Mouse (Mus musculus): ENCODE measurements around the gene Asgr2. TPM values are rescaled to one million over a fixed set of nuclear protein-coding genes. Genes with fewer than 3 reads are reported as not detected.
A peak's percentile ranks its signal among the peaks of the same experiment; 100 is the strongest.
"Not testable (repeated sequence)": the region's sequence is repeated elsewhere in the genome, so short reads cannot be mapped to it uniquely, and the experiment has no call there.

Asgr2 gene
- not detected for total RNA-seq (2021)

GRCm38 (mm10) chr11:70091986-70092783 is at the start of gene Asgr2:
Asgr2 (plus strand) TSS chr11:70092644.
- no peak for DNase-seq (ENCODE audit: extremely low spot score in 1 of 2, low spot score in 1 of 2)

DNA sequence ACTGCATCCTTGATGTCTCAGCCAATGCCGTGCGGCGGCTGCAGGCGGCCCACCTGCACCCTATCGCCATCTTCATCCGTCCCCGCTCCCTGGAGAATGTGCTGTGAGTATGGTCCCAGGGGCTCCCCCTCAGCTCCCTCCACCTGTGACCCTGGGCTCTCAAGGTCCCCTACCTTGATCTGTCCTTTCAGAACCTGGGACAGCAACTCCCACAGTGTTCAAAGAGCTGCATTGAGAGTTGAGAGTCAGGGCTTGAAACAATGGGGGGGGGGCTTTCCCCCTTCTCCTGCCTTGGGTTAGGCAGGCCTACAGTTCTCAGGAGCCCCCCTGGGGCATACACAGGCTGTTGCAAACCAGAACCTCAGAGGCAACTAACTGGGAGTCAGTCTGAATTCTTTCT is 48.8 kb upstream of the Asgr2 start:
- no peak for DNase-seq (ENCODE audit: extremely low spot score in 1 of 2, low spot score in 1 of 2)

GRCm38 (mm10) chr11:70045435-70045834 is 47.0 kb upstream of the Asgr2 start:
- DNase-seq (ENCODE audit: extremely low spot score in 1 of 2, low spot score in 1 of 2), result no peak

GRCm38 (mm10) chr11:70049366-70049765 is 43.1 kb upstream of the Asgr2 start:
- DNase-seq (ENCODE audit: extremely low spot score in 1 of 2, low spot score in 1 of 2), result no peak

DNA sequence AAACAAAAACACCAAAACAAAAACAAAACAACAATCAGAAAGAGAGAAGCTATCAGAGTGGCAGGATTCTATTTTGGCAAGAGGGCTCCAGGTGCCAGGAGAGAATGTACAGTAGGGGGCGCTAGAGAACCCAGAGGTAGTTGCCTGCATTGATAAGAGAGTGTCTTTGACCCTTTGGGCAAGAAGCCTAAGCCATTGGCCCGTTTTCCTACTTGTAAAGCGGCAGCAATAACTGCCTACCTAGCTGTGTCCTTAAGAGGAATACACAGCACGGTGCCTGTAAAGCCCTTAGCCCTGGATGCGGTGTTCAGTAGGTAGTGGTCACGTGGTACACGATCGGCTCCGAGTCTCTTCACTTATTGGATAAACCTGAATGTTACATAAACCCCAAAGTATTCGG is 42.6 kb upstream of the Asgr2 start:
- DNase-seq (ENCODE audit: extremely low spot score in 1 of 2, low spot score in 1 of 2), result no peak

DNA sequence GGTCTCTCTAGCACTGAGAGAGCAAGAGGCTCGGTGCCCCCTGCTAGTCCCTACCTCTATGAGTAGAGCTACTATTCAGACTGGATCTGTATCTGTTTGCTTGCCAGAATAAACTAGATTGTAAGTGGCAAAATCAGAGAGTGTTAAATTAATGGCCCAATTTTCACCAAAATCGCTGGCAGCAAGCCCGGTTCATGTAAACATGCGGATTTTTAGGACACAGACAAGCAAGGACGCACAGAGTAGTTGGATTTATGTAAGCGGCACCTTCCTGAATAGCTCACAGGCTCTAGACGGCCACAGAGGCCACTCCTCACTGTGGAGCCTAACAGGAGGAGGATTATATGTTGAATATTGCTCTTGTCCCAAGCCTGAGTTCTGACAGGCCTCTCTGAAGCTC is 39.3 kb upstream of the Asgr2 start:
- DNase-seq (ENCODE audit: extremely low spot score in 1 of 2, low spot score in 1 of 2), result no peak

DNA sequence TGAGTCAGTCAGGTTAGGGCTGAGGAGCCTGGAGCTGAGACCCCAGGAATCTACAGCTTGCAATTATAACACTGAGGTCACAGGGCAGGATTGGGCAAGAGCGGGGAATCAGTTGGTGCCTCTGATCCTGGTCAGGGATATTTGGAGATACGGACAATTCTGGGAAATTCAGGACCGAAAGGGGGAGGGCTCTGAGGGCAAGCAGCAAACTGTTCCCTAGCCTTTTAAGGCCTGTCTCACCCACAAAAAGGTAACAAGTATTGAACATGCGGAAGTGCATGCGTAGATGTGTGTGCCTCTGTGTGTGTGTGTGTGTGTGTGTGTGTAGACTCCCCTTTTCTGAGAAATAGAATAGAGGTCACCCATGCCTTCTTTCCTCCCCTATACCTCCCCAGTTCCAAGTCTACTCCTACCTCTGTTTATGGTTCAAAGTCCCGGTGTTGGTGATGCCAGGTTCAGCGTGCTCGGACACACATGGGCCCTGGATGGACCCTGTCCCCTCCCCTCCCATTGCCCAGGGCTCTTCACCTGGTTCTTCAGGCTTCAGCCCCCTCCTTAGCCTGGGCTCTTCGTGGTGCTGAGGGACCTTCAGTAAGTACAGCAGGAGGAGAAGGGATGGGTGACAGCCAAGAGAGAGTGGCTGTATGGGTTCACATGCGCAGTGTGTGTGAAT is 38.4 kb upstream of the Asgr2 start, which contains the start of gene Asgr1:
TSS of gene Asgr1 (plus strand) at position 188 of the 673 bp plus-strand sequence.
- DNase-seq (ENCODE audit: extremely low spot score in 1 of 2, low spot score in 1 of 2), result no peak

DNA sequence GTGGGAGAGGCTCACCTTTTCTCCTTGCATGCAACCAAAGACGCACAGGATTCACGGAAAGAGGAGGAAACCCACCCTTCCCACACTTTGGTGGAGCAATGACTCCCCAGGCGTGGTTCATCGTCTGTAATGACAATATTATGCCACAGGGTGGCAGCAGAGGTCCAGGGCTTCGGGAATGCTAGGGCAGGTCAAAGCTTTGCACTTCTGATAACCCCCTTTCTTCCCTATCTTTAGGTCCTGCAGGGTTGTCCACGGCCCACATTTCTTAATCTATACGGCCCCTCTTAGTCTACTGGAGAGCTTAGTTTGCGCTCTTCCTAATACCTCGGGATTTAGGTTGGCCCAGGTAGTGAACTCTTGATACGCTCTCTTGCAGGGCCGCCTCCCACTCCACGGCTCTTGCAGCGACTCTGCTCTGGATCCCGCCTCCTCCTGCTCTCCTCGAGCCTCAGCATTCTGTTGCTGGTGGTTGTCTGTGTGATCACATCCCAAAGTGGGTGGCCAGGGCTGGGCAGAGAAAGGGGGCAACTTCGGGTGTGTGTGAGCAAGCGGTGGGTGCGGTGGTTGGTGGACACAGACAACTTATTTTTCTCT is 36.7 kb upstream of the Asgr2 start:
- DNase-seq (ENCODE audit: extremely low spot score in 1 of 2, low spot score in 1 of 2), result peak; percentile 74 to 86

GRCm38 (mm10) chr11:70057805-70058204 is 34.6 kb upstream of the Asgr2 start:
- DNase-seq (ENCODE audit: extremely low spot score in 1 of 2, low spot score in 1 of 2), result no peak

DNA sequence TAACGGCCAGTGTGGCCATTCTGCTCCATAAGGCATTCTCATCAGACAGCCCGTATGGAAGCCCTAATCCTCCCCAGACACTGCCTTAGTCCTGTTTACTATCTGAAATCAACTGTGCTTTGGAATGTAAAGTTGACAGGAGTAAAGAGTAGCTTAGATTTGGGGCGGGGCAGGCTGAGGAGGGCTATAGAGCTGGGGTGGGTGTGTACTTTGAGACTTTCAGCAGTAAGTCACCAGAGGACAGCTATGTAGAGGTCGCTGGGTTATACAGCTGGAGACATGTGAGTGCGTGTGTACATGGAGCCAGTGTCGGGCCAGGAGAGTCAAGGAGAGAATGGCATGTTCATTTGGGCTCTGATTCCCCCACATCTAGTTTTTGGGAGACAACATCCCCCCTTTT is 32.5 kb upstream of the Asgr2 start:
- no peak for DNase-seq (ENCODE audit: extremely low spot score in 1 of 2, low spot score in 1 of 2)

- DNase-seq (ENCODE audit: extremely low spot score in 1 of 2, low spot score in 1 of 2), result no peak
These were observed 29.4 kb upstream of the Asgr2 start for GRCm38 (mm10) chr11:70063053-70063452.

- DNase-seq (ENCODE audit: extremely low spot score in 1 of 2, low spot score in 1 of 2), result no peak
These were observed 25.7 kb upstream of the Asgr2 start for GRCm38 (mm10) chr11:70066701-70067100.

DNA sequence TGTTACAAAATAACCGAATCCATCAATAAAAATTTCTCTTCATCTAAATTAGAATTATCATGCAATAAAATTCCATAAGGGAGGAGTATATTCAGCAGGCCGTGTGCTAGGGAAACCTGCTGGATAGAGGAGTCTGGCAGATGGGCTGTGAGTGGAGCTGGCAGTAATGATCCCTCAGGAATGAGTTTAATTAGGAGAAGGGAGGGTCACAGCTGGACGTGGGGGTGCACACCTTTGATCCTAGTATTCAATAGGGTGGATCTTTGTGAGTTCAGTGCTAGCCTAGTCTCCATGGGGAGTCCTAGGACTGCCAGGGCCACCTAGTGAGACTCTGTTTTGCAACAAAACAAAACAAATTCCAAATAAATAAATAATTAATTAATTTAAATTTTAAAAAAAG is 24.2 kb upstream of the Asgr2 start:
- no peak for DNase-seq (ENCODE audit: extremely low spot score in 1 of 2, low spot score in 1 of 2)

GRCm38 (mm10) chr11:70070057-70070456 is 22.4 kb upstream of the Asgr2 start:
- no peak for DNase-seq (ENCODE audit: extremely low spot score in 1 of 2, low spot score in 1 of 2)

GRCm38 (mm10) chr11:70070603-70071002 is 21.8 kb upstream of the Asgr2 start:
- not testable (repeated sequence) for DNase-seq (ENCODE audit: extremely low spot score in 1 of 2, low spot score in 1 of 2)

DNA sequence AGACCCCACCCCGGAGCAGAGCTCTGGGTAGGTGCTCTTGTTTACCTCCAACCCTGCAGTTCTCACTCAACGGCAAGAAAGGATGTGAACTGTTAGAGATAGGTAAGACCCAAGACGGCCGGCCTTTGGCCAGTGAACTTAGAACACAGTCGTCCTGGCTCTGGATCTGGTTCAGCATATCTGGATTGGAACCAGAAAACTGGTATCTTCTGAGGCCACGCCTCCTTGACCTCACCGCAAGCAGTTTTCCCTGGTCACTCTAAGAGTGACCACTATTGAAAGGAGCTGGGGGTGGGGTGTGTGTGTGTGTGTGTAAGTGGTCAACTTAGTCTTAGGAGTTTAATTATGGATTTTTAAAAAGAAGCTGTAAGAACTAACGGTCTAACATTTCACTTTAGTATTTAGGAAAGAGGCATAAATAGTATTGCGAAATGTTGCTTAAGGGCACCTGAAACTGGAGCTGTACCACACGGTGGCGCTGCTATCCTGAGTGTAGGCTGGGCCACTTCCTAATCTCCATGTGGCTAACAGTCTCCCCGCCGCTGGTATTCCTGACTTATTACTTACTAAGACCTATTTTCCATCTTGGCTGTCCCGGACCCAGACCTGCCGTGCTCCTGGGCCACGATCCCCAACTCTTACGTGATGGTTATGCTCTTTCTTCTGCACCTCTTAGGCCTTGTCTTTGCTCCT is 17.9 kb upstream of the Asgr2 start:
- peak; percentile 61 to 94 for DNase-seq (ENCODE audit: extremely low spot score in 1 of 2, low spot score in 1 of 2)

DNA sequence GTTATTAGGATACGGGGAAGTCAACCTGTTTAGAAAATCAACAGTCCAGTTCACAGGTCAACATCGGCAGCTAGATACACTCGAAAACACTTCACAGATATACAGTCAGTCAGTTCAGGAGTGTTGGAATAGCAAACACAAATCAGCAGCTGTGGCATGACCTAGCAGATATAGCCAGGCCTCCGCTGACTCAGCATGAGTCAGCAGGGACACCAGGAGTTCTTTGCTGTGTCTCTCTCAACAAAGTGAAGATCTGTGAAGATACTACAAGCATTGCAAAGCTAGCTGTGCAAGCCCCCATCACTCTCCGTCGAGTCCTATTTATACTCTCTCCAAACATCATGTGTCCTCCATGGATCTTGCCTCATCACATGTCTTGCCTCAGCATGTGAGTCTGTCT is 16.9 kb upstream of the Asgr2 start:
- DNase-seq (ENCODE audit: extremely low spot score in 1 of 2, low spot score in 1 of 2), result no peak

GRCm38 (mm10) chr11:70077441-70077840 is 15.0 kb upstream of the Asgr2 start:
- DNase-seq (ENCODE audit: extremely low spot score in 1 of 2, low spot score in 1 of 2), result no peak

DNA sequence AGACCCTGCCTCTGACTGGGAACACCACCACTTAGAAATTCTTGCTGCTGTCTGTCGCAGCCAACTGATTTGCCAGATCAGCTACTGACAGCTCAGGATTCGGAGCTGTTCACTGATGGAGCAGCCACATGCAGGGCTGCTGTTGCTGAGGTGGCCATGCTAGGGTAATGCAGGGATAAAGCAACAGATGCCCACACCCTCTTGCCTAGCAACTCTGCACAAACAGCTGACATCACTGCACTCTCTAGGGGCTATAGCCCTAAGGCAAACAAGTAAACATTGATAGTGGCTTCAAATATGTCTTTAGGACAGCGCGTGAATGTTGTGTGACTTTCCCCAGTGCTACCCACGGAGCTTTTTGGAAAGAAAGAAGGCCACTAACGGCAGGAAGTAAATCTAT is 13.3 kb upstream of the Asgr2 start:
- DNase-seq (ENCODE audit: extremely low spot score in 1 of 2, low spot score in 1 of 2), result no peak

- no peak for DNase-seq (ENCODE audit: extremely low spot score in 1 of 2, low spot score in 1 of 2)
These were observed 12.5 kb upstream of the Asgr2 start for GRCm38 (mm10) chr11:70079928-70080327.
